Mouse (Mus musculus) MEL (cell line): ENCODE data around the gene Gm42715. TPM values are rescaled to one million over a fixed set of nuclear protein-coding genes. Genes with fewer than 3 reads are reported as not detected.

Source experiments
- DNase-seq: peaks from one replicate; pipeline ENCODE4 v3.0.0; 2011; ENCODE audit warnings: low read depth, low spot score
- H3K27ac ChIP-seq: 2 replicates; pipeline ENCODE4 v1.5.1; 2012; ENCODE audit warnings: low read depth, mild to moderate bottlenecking, control low read depth, low read length, moderate library complexity; ENCODE audit not compliant: control insufficient read depth
- H3K27me3 ChIP-seq, 2 experiments: fragments of 150-350 bp in 1 of 2; sonication (generic) in 1 of 2; 2 replicates each; pipeline ENCODE4 v1.6.1; 2012; ENCODE audit warnings: low read length in 2 of 2, mild to moderate bottlenecking in 2 of 2, improper control_type of control experiment in 1 of 2, moderate library complexity in 1 of 2; ENCODE audit not compliant: insufficient read depth in 2 of 2, control insufficient read depth in 1 of 2
- H3K36me3 ChIP-seq, 2 experiments: 2 replicates each; pipeline ENCODE4 v1.6.1; 2012 to 2014; ENCODE audit warnings: low read length in 2 of 2, improper control_type of control experiment in 1 of 2, inconsistent platforms in 1 of 2, mild to moderate bottlenecking in 1 of 2; ENCODE audit not compliant: insufficient read depth in 2 of 2, control insufficient read depth in 1 of 2
- H3K4me1 ChIP-seq, 2 experiments: fragments of 150-350 bp in 1 of 2; sonication (generic) in 1 of 2; 2 replicates each; pipeline ENCODE4 v1.6.1; 2012; ENCODE audit warnings: low read length in 2 of 2, improper control_type of control experiment in 1 of 2, mild to moderate bottlenecking in 1 of 2; ENCODE audit not compliant: insufficient read depth in 2 of 2, control insufficient read depth in 1 of 2
- H3K4me3 ChIP-seq, 2 experiments: fragments of 150-350 bp in 1 of 2; sonication (generic) in 1 of 2; 2 replicates each; pipeline ENCODE4 v1.5.1; 2012; ENCODE audit warnings: low read depth in 2 of 2, low read length in 2 of 2, mild to moderate bottlenecking in 2 of 2, moderate library complexity in 2 of 2, control low read depth in 1 of 2, improper control_type of control experiment in 1 of 2; ENCODE audit not compliant: control insufficient read depth in 1 of 2, insufficient read depth in 1 of 2
- H3K79me2 ChIP-seq: 2 replicates; pipeline ENCODE4 v1.6.1; 2012; ENCODE audit warnings: mild to moderate bottlenecking, low read length, moderate library complexity; ENCODE audit not compliant: control insufficient read depth, poor library complexity, insufficient read depth
- H3K9ac ChIP-seq: 2 replicates; pipeline ENCODE4 v1.6.1; 2012; ENCODE audit warnings: low read depth, mild to moderate bottlenecking, control low read depth, low read length, moderate library complexity; ENCODE audit not compliant: control insufficient read depth, poor library complexity, severe bottlenecking
- H3K9me3 ChIP-seq: fragments of 150-350 bp; sonication (generic); replicated peaks from 2 replicates; pipeline ENCODE4 v1.6.1; 2012; ENCODE audit warnings: mild to moderate bottlenecking, low read length, improper control_type of control experiment, moderate library complexity; ENCODE audit not compliant: insufficient read depth
- CHD1 ChIP-seq: IDR thresholded peaks from 2 replicates; pipeline ENCODE4 v1.6.1; 2012; ENCODE audit warnings: low read depth, mild to moderate bottlenecking, inconsistent platforms, low read length, improper control_type of control experiment
- CTCF ChIP-seq, 3 experiments: IDR thresholded peaks in 2 of 3; conservative IDR thresholded peaks in 1 of 3; 2 replicates each; pipeline ENCODE4 v1.5.1; 2011 to 2012; ENCODE audit warnings: low read length in 3 of 3, low read depth in 2 of 3, mild to moderate bottlenecking in 2 of 3, improper control_type of control experiment in 1 of 3, inconsistent platforms in 1 of 3, mixed read lengths in 1 of 3, moderate library complexity in 1 of 3; ENCODE audit not compliant: control insufficient read depth in 1 of 3, insufficient read depth in 1 of 3, poor library complexity in 1 of 3, severe bottlenecking in 1 of 3
- E2F4 ChIP-seq: IDR thresholded peaks from 2 replicates; pipeline ENCODE4 v1.6.1; 2011; ENCODE audit warnings: low read depth, low read length, improper control_type of control experiment, borderline replicate concordance
- ELF1 ChIP-seq: IDR thresholded peaks from 2 replicates; pipeline ENCODE4 v1.6.1; 2014; ENCODE audit warnings: low read depth, mild to moderate bottlenecking, inconsistent platforms, low read length, improper control_type of control experiment, moderate library complexity
- EP300 ChIP-seq, 2 experiments: IDR thresholded peaks; 2 replicates each; pipeline ENCODE4 v1.6.1; 2011; ENCODE audit warnings: improper control_type of control experiment in 2 of 2, low read length in 2 of 2, low read depth in 1 of 2, mild to moderate bottlenecking in 1 of 2
- ETS1 ChIP-seq: IDR thresholded peaks from 2 replicates; pipeline ENCODE4 v1.6.1; 2012; ENCODE audit warnings: low read depth, mild to moderate bottlenecking, inconsistent platforms, low read length, improper control_type of control experiment, moderate library complexity
- GABPA ChIP-seq: IDR thresholded peaks from 2 replicates; pipeline ENCODE4 v1.6.1; 2012; ENCODE audit warnings: low read depth, mild to moderate bottlenecking, inconsistent platforms, low read length, improper control_type of control experiment, moderate library complexity
- GATA1 ChIP-seq: IDR thresholded peaks from 2 replicates; pipeline ENCODE4 v1.6.1; 2011; ENCODE audit warnings: low read depth, low read length, improper control_type of control experiment
- HCFC1 ChIP-seq: IDR thresholded peaks from 2 replicates; pipeline ENCODE4 v1.6.1; 2012; ENCODE audit warnings: low read depth, mild to moderate bottlenecking, inconsistent platforms, low read length, improper control_type of control experiment, moderate library complexity
- MAFK ChIP-seq: IDR thresholded peaks from 2 replicates; pipeline ENCODE4 v1.6.1; 2011; ENCODE audit warnings: low read depth, mild to moderate bottlenecking, low read length, improper control_type of control experiment, borderline replicate concordance
- MAX ChIP-seq: IDR thresholded peaks from 2 replicates; pipeline ENCODE4 v1.6.1; 2011; ENCODE audit warnings: low read length, improper control_type of control experiment
- MAZ ChIP-seq: IDR thresholded peaks from 2 replicates; pipeline ENCODE4 v1.6.1; 2012; ENCODE audit warnings: low read depth, mild to moderate bottlenecking, inconsistent platforms, low read length, improper control_type of control experiment
- MEF2A ChIP-seq: IDR thresholded peaks from 2 replicates; pipeline ENCODE4 v1.6.1; 2014; ENCODE audit warnings: low read depth, mild to moderate bottlenecking, inconsistent platforms, low read length, improper control_type of control experiment; ENCODE audit not compliant: poor library complexity, insufficient replicate concordance, severe bottlenecking; ENCODE audit errors: extremely low read depth
- MYB ChIP-seq: IDR thresholded peaks from 2 replicates; pipeline ENCODE4 v1.6.1; 2011; ENCODE audit warnings: mild to moderate bottlenecking, low read depth, low read length, improper control_type of control experiment
- NELFE ChIP-seq: IDR thresholded peaks from 2 replicates; pipeline ENCODE4 v1.6.1; 2011; ENCODE audit warnings: low read depth, low read length, improper control_type of control experiment
- NRF1 ChIP-seq: IDR thresholded peaks from 2 replicates; pipeline ENCODE4 v1.6.1; 2014; ENCODE audit warnings: low read depth, mild to moderate bottlenecking, inconsistent platforms, low read length, improper control_type of control experiment, moderate library complexity; ENCODE audit not compliant: poor library complexity, insufficient read depth, severe bottlenecking
- RCOR1 ChIP-seq: IDR thresholded peaks from 2 replicates; pipeline ENCODE4 v1.6.1; 2012; ENCODE audit warnings: low read depth, mild to moderate bottlenecking, inconsistent platforms, low read length, improper control_type of control experiment
- SIN3A ChIP-seq: IDR thresholded peaks from 2 replicates; pipeline ENCODE4 v1.6.1; 2012; ENCODE audit warnings: low read length, improper control_type of control experiment, inconsistent platforms
- TAL1 ChIP-seq: IDR thresholded peaks from 2 replicates; pipeline ENCODE4 v1.6.1; 2012; ENCODE audit warnings: mild to moderate bottlenecking, inconsistent platforms, low read length, moderate library complexity, mixed read lengths
- TBP ChIP-seq: IDR thresholded peaks from 2 replicates; pipeline ENCODE4 v1.8.0; 2011; ENCODE audit warnings: low read depth, low read length, improper control_type of control experiment
- TCF12 ChIP-seq: IDR thresholded peaks from 2 replicates; pipeline ENCODE4 v1.6.1; 2014; ENCODE audit warnings: low read depth, mild to moderate bottlenecking, inconsistent platforms, low read length, improper control_type of control experiment, moderate library complexity
- UBTF ChIP-seq: IDR thresholded peaks from 2 replicates; pipeline ENCODE4 v1.6.1; 2012; ENCODE audit warnings: low read depth, mild to moderate bottlenecking, inconsistent platforms, low read length, improper control_type of control experiment, moderate library complexity, borderline replicate concordance; ENCODE audit not compliant: insufficient read depth
- USF1 ChIP-seq: IDR thresholded peaks from 2 replicates; pipeline ENCODE4 v1.6.1; 2014; ENCODE audit warnings: low read depth, mild to moderate bottlenecking, inconsistent platforms, low read length, improper control_type of control experiment, moderate library complexity
- ZC3H11A ChIP-seq: IDR thresholded peaks from 2 replicates; pipeline ENCODE4 v1.6.1; 2012; ENCODE audit warnings: low read depth, mild to moderate bottlenecking, inconsistent platforms, low read length, improper control_type of control experiment
- ZKSCAN1 ChIP-seq: IDR thresholded peaks from 2 replicates; pipeline ENCODE4 v1.6.1; 2012; ENCODE audit warnings: low read depth, mild to moderate bottlenecking, inconsistent platforms, low read length, improper control_type of control experiment, moderate library complexity
- polyA plus RNA-seq, 2 experiments: library from polyadenylated mRNA; stranded (reverse) in 1 of 2; unstranded in 1 of 2; fragments of >175 nt in 1 of 2; fragments of >200 nt in 1 of 2; gene quantifications; 2 replicates each; pipeline versions ENCODE4 v1.2.1 to v1.2.4; 2012; ENCODE audit warnings: low replicate concordance in 2 of 2, low read depth in 1 of 2; ENCODE audit not compliant: insufficient read length in 2 of 2, insufficient read depth in 1 of 2, missing spikeins in 1 of 2
- total RNA-seq: library from RNA; depleted of rRNA; stranded (reverse); fragments of 300-350 nt; gene quantifications from 2 replicates; pipeline ENCODE4 v1.2.3, GENCODE M21; 2012

Gm42715 gene
- total and polyA plus RNA-seq, 3 experiments, result 9.0 to 25.4 TPM; not detected in 1

DNA sequence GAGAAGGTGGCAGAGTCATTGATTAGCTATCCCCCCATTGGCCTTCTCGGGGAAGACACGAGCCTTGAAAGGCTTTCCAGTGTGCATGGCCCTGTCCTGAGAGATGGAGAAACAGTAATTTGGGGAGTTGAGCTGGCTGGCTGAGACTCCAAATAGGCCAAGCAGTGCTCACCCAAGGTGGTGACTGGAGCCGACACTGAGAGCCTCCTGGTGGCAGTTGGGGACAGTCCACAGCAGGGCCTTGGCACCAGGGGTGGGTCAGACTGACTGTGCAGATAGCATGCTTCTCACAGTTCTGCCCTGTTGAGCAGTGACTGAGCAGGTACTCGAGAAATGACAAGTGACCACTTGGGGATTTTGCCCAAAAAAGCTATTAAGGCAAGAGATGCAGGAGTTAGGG lies 82.4 kb downstream of the Gm42715 start:
- no peaks in the 10 kb centered on the region for H3K9me3 ChIP-seq
- no peak overlapping the region for H3K9ac ChIP-seq
- no peak for TF ChIP-seq EP300 (IDR thresholded peaks at IDR 0.05; ENCODE audit: low read depth in 1 of 2, low read length in 2 of 2)
- TF ChIP-seq USF1, result no peak
- no peak for TF ChIP-seq MAFK
- no peak for TF ChIP-seq MYB
- no peak for TF ChIP-seq MAZ
- no peak for TF ChIP-seq NRF1
- no peak for TF ChIP-seq GABPA
- no peak for TF ChIP-seq CHD1
- no peak for TF ChIP-seq ZC3H11A
- TF ChIP-seq MAX, result no peak
- TF ChIP-seq UBTF, result no peak
- no peak for TF ChIP-seq NELFE
- no peak for TF ChIP-seq TBP
- TF ChIP-seq SIN3A, result no peak
- TF ChIP-seq GATA1, result no peak
- no peak for TF ChIP-seq RCOR1
- no peak for TF ChIP-seq TAL1
- TF ChIP-seq ELF1, result no peak
- TF ChIP-seq CTCF (IDR thresholded peaks at IDR 0.05 in 2 of 3, conservative IDR thresholded peaks at IDR 0.05 in 1 of 3; ENCODE audit: control insufficient read depth in 1 of 3, insufficient read depth in 1 of 3, low read depth in 2 of 3, low read length in 3 of 3, poor library complexity in 1 of 3, severe bottlenecking in 1 of 3), result no peak; a peak in 1 of 6 replicates
- H3K27me3 ChIP-seq, result no peaks in the 10 kb centered on the region
- no peak for DNase-seq
- peaks cover 0 to 9% of the 10 kb centered on the region in 2 experiments; a peak in 2 of 4 replicates for H3K36me3 ChIP-seq
- H3K4me1 ChIP-seq, result no peaks in the 10 kb centered on the region
- H3K79me2 ChIP-seq, result no peaks in the 10 kb centered on the region
- no peak overlapping the region for H3K27ac ChIP-seq
- no peak overlapping the region for H3K4me3 ChIP-seq

DNA sequence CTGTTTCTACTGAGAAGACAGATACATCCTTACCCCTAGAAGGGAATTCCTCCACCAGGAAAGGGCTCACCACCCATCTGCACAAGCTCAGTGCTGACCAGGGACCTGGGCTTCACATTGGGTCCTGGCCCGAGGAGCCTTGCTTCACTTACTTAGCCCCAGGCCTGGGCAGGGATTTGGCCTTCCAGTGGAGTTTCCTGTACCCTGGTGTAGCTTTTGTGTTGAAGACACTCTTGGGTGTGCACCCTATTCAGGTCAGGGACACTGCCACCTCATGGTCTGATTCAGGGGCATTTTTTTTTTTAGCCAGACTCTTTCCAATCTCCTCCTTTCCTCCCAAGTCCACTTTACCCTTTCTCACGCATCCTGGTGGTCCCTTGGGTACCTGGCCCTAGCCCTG lies 83.5 kb downstream of the Gm42715 start:
- Histone ChIP-seq H3K36me3 (peaks cover 0 to 9% of the 10 kb centered on the region in 2 experiments; a peak in 2 of 4 replicates), H3K9me3 (no peaks in the 10 kb centered on the region), H3K9ac (no peak overlapping the region), H3K4me1 (no peaks in the 10 kb centered on the region), H3K27ac (no peak overlapping the region), H3K79me2 (no peaks in the 10 kb centered on the region), H3K27me3 (no peaks in the 10 kb centered on the region), H3K4me3 (no peak overlapping the region)
- DNase-seq, result no peak
- no peak for TF ChIP-seq MAZ
- TF ChIP-seq CHD1, result no peak
- TF ChIP-seq ETS1, result no peak
- no peak for TF ChIP-seq MAFK
- no peak for TF ChIP-seq MAX
- TF ChIP-seq UBTF, result no peak
- TF ChIP-seq CTCF (IDR thresholded peaks at IDR 0.05 in 2 of 3, conservative IDR thresholded peaks at IDR 0.05 in 1 of 3; ENCODE audit: control insufficient read depth in 1 of 3, insufficient read depth in 1 of 3, low read depth in 2 of 3, low read length in 3 of 3, poor library complexity in 1 of 3, severe bottlenecking in 1 of 3), result no peak
- no peak for TF ChIP-seq E2F4
- no peak for TF ChIP-seq TAL1
- no peak for TF ChIP-seq HCFC1
- no peak for TF ChIP-seq ZKSCAN1
- TF ChIP-seq TCF12, result no peak
- TF ChIP-seq EP300 (IDR thresholded peaks at IDR 0.05; ENCODE audit: low read depth in 1 of 2, low read length in 2 of 2), result no peak
- TF ChIP-seq ELF1, result no peak
- TF ChIP-seq MEF2A, result no peak
